Mouse (Mus musculus) splenic B cell, adult 2 months (primary cell): Measurements from ENCODE around the gene Foxn3.

Experiments
- DNase-seq: peaks from one replicate; pipeline ENCODE4 v3.0.0-alpha.2; 2011; ENCODE audit warnings: low read depth, low spot score
- H3K27me3 ChIP-seq: 2 replicates; pipeline ENCODE4 v1.6.1; 2012; ENCODE audit warnings: mild to moderate bottlenecking, low read length, moderate library complexity, mixed read lengths; ENCODE audit not compliant: control insufficient read depth, poor library complexity, insufficient read depth, severe bottlenecking
- H3K36me3 ChIP-seq: 2 replicates; pipeline ENCODE4 v1.6.1; 2012; ENCODE audit warnings: mild to moderate bottlenecking, low read length, moderate library complexity, mixed read lengths; ENCODE audit not compliant: control insufficient read depth, poor library complexity, insufficient read depth, severe bottlenecking

The Foxn3 gene

GRCm38 (mm10) chr12:99187671-99188070, 375.7 kb downstream of the Foxn3 start:
- no peaks in the 10 kb centered on the region for H3K36me3 ChIP-seq
- DNase-seq, result no peak

GRCm38 (mm10) chr12:99186239-99186638, 377.1 kb downstream of the Foxn3 start:
- no peaks in the 10 kb centered on the region for H3K27me3 ChIP-seq
- no peaks in the 10 kb centered on the region for H3K36me3 ChIP-seq
- DNase-seq, result no peak

More at GRCm38 (mm10) chr12:99187671-99188070, 375.7 kb downstream of the Foxn3 start:
- no peaks in the 10 kb centered on the region for H3K27me3 ChIP-seq

- H3K27me3 ChIP-seq, result no peaks in the 10 kb centered on the region
- no peak for DNase-seq
- no peaks in the 10 kb centered on the region for H3K36me3 ChIP-seq
These were observed 380.1 kb downstream of the Foxn3 start for GRCm38 (mm10) chr12:99183261-99183792.

- H3K36me3 ChIP-seq, result no peaks in the 10 kb centered on the region
- DNase-seq, result no peak
- H3K27me3 ChIP-seq, result no peaks in the 10 kb centered on the region
These were observed 381.0 kb downstream of the Foxn3 start for GRCm38 (mm10) chr12:99182338-99182737.

GRCm38 (mm10) chr12:99180234-99180824, 383.1 kb downstream of the Foxn3 start:
- Histone ChIP-seq H3K27me3 (no peaks in the 10 kb centered on the region), H3K36me3 (no peaks in the 10 kb centered on the region)
- DNase-seq, result no peak

GRCm38 (mm10) chr12:99174979-99175621, 388.3 kb downstream of the Foxn3 start:
- DNase-seq, result no peak
- H3K36me3 ChIP-seq, result no peaks in the 10 kb centered on the region
- no peaks in the 10 kb centered on the region for H3K27me3 ChIP-seq

- DNase-seq, result no peak
- H3K27me3 ChIP-seq, result no peaks in the 10 kb centered on the region
These were observed 391.2 kb downstream of the Foxn3 start for GRCm38 (mm10) chr12:99172170-99172569.

GRCm38 (mm10) chr12:99169925-99170324, 393.5 kb downstream of the Foxn3 start:
- DNase-seq, result no peak
- Histone ChIP-seq H3K27me3 (no peaks in the 10 kb centered on the region), H3K36me3 (no peaks in the 10 kb centered on the region)

More at GRCm38 (mm10) chr12:99172170-99172569, 391.2 kb downstream of the Foxn3 start:
- H3K36me3 ChIP-seq, result no peaks in the 10 kb centered on the region

- DNase-seq, result no peak
- Histone ChIP-seq H3K27me3 (no peaks in the 10 kb centered on the region), H3K36me3 (no peaks in the 10 kb centered on the region)
These were observed 397.3 kb downstream of the Foxn3 start for GRCm38 (mm10) chr12:99166091-99166490.

GRCm38 (mm10) chr12:99163342-99163682, 400.1 kb downstream of the Foxn3 start:
- no peaks in the 10 kb centered on the region for H3K27me3 ChIP-seq
- no peaks in the 10 kb centered on the region for H3K36me3 ChIP-seq
- DNase-seq, result no peak

GRCm38 (mm10) chr12:99162639-99163341, 400.6 kb downstream of the Foxn3 start:
- no peaks in the 10 kb centered on the region for H3K36me3 ChIP-seq
- DNase-seq, result no peak
- no peaks in the 10 kb centered on the region for H3K27me3 ChIP-seq

GRCm38 (mm10) chr12:99162188-99162587, 401.2 kb downstream of the Foxn3 start:
- DNase-seq, result peak; percentile 18
- no peaks in the 10 kb centered on the region for H3K36me3 ChIP-seq
- no peaks in the 10 kb centered on the region for H3K27me3 ChIP-seq

GRCm38 (mm10) chr12:99160061-99160460, 403.3 kb downstream of the Foxn3 start:
- H3K36me3 ChIP-seq, result no peaks in the 10 kb centered on the region
- no peak for DNase-seq
- H3K27me3 ChIP-seq, result no peaks in the 10 kb centered on the region

GRCm38 (mm10) chr12:99155904-99156303, 407.5 kb downstream of the Foxn3 start:
- DNase-seq, result no peak
- H3K36me3 ChIP-seq, result no peaks in the 10 kb centered on the region
- no peaks in the 10 kb centered on the region for H3K27me3 ChIP-seq

- no peaks in the 10 kb centered on the region for H3K27me3 ChIP-seq
- H3K36me3 ChIP-seq, result no peaks in the 10 kb centered on the region
- DNase-seq, result no peak
These were observed 409.2 kb downstream of the Foxn3 start for GRCm38 (mm10) chr12:99154230-99154629.
